Mouse (Mus musculus) lung, postnatal 4 days (tissue): ENCODE results near the gene Fam166a.

Source experiments
- DNase-seq, 2 experiments: peaks; one replicate each; pipeline ENCODE4 v3.0.0; 2021

The Fam166a gene

DNA sequence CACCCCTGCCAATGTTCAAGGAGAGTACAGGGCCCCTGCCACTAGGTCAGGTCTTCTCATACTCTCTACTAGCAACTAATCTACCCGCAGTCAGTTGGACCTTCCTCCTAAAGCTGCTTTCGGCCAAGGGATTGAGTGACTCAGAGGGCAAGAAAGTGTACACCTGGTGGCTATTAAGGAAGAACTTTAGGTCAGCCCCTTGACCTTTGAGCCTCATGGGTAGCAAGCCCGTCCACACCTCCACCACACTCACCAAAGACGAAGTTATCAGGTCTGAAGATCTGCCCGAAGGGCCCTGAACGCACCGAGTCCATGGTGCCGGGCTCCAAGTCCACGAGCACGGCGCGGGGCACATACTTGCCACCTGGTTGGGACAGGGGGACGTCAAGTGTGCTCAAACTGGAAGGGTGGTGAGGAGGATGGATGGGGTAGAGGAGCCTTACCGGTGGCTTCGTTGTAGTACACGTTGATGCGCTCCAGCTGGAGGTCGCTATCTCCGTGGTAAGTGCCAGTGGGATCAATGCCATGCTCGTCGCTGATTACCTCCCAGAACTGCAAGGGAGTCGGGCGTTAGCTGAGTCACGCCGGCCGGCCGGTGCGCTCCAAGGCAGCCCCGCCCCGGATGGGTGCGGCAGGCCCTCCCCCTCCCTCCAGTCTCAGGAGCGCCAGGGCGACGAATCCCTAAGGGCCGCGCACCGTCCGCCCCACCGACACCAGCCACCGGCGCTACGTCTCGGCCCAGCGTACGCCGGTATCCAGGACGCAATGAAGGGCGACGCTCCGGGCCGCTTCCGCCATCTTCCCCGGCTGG is 5.3 kb downstream of the Fam166a start:
- peak; percentile 86 to 91 for DNase-seq

DNA sequence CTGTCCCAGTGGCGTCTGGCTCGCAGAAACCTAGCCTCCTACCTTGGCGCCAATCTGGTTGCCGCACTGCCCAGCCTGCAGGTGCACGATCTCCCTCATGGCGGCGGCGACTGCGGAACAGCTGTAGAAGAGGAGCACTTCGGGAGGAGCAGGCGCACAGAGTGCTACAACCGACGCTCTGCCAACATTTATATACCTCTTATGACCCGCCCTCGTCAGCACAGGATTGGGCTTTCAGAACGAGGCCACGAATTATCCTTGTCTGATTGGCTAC is 5.9 kb downstream of the Fam166a start, which contains the start of gene Tubb4b:
Gene Tubb4b, minus strand, starts transcription at position 211 of the 274 bp plus-strand sequence.
- no peak for DNase-seq

DNA sequence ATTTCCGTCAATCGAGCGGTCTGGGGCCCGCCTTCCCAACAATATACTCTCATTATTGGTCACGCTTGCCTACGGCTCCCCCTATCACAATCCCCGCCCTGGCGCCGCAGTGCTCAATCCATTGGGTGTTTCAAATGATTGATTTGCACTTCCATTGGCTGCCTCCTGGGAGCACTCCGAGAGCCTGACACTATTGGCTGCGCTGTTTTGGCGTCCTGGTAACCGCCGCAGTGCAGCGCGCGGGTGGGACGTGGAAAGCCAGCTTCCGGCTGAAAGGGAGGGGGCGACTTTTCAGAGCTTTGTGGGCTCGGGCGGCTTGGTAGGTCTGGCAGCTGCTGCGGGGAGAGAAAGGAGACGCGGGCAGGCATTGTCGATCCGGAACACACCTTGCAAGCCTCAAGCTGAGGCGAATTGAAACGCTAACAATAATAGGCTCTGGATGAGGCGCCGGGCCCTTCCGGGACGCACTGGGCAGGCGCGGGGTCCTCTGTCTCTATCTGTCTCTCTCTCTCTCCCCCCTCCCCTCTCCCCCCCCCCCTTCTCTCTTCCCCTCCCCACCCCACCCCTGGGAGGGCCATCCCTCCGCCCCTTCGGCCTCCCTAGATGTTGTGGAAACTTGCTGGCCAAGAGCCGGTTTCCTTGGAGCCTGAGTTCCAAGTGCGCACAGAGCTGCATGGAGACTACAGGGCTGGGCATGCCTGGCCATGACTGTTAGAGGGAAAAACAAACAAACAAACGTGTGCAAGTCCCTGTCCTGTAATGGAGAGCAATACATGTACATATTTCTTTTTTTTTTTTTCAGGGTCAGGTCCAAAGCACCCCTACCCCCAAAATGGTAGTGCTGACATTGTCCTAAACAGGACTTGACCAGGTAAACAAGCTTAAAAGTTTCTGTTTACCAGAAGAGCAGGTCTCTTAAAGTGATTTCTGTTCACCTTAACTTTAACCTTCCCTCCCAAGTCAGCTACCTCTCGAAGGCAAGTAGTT is 6.5 kb downstream of the Fam166a start:
- peak; percentile 98 to 100 for DNase-seq

DNA sequence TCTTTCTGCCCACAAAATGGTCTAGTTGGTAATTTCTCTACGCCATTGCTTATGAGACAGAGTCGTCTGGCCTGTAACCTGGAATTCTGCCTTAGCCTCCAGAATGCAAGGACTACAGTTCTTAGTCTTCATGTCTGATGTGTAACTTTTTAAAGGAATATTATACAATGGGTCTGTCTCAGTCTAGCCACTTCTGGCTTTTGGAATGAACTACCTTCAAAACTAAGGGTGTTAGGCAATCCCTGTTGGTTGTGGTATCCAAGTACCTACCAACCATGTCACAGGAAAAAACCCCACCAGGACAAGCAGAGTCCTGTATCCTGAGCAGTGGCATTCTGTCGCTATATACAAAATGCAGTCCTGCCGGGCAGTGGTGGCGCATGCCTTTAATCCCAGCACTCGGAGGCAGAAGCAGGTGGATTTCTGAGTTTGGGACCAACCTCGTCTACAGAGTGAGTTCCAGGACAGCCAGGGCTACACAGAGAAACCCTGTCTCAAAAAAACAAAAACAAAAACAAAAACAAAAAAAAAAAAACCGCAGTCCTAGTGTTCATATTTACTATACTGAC is 7.3 kb downstream of the Fam166a start:
- DNase-seq, result no peak

DNA sequence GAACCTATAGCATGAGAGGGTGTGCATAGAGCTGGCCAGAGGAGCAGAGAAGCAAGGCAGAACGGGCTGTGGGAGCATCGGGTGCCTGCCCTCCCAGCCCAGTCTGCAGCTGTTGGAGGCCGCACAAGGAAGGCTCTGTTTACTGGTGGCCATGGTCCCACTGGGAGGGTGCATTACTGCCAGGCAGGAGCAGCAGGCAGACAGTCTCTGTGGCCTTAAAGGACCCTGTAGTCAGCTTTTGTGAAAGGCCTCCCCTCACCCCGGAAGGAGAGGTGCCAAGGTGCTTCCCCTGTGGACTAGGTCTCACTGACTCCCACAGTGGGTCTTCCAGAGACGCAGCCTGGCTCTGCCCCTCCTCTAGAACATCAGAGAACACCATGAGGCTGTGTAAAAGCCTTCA is 8.3 kb downstream of the Fam166a start:
- no peak for DNase-seq

DNA sequence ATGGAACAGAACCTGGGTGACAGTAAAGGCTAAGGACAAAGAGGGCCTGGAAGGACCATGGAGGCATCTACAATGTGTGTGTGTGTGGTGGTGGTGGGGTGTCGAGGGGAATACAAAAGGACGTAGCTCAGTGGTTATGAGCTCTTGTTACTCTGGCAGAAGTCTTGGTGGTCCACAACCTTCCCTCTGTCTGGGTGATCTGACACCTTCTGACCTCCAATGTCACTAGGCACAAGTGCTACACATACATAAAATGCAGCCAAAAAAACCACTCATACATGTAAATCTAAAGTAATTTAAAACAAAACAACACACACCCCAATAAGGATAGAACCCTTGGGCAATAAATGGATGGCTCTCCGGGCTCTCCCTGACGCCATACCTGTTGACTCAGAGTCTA is 8.9 kb downstream of the Fam166a start:
- no peak for DNase-seq

DNA sequence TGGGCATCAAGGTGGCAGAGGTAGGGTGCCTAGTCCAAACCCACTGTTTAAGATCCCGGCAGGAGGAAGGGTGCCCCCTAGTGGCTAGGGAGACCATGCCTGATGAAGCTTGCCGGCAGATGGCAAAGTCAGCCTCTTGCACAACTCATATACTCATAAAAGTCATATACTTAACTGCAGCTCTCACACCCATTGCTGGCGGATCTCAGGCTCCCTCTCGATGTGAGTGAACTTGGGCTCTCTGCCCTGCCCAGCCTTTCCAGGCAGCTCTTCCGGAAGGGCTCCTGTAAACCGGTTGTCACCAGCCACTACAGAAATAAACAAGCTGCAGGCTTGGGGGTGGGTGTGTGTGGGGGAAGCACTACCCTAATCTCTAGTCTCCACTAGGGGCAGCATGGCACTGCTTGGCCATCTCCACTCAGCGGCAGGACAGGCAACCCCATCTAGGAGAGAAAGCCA is 9.9 kb downstream of the Fam166a start:
- peak; percentile 93 to 96 for DNase-seq

DNA sequence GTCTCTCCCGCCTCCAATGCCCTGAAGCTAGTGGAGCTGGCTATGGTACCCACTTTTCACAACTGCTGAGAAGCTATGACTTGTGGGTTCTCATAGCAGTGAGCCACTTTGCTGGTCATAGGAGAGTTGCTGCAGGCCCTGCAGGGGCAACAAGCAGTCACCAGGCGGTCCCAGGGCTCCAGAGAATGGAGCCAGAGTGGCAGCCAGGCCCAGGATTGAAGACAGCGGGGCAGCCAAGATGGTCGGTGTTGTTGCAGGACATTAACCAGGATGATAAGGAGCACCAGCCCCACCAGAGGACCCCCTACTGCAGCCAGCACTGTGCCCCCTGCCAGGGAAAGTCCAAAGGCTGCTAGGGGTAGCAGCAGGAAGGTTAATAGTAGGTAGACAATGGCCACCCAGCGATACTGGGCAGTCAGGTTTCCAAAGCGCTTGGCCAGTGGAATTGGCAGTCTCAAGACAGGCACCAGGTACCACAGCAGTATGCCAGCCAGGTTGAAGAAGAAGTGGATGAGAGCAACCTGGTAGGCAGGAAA is 10.5 kb downstream of the Fam166a start:
- DNase-seq, result no peak

DNA sequence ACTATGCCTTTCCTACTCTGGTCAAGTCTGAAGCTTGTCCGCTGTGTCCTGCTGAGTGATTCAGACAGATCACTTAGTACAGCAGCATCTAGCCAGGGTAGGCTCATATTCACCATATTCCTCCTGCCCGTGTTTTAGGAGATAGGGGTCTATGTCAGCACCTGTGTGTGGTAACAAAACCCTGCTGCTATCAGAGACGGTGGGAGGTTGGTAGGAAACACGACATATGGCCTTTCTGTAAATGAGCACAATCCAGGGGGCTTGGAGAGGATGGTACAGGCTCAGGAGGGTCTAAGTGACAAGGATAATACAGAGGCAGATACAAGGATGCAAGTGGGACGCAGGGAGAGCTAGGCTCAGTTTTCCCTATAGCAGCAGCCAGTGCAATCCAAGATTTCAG is 11.0 kb downstream of the Fam166a start:
- no peak for DNase-seq

DNA sequence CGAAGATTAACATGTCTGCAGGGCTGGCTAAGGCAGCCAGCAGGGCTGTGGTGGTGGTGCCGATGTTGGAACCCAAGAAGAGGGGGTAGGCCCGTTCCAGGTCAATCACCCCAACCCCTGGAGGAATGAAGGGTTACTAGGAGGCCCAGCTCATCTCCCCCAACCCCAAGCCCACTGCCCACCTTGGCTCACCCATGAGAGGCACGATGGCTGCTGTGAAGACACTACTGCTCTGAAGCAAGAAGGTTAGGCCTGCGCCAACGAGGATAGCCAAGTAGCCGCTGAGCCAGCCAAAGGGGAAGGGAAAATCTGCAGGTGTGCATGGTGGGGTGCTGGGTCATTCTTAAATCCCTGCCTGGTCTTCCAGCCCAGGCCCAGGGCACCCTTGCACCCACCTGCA is 12.0 kb downstream of the Fam166a start:
- no peak for DNase-seq

DNA sequence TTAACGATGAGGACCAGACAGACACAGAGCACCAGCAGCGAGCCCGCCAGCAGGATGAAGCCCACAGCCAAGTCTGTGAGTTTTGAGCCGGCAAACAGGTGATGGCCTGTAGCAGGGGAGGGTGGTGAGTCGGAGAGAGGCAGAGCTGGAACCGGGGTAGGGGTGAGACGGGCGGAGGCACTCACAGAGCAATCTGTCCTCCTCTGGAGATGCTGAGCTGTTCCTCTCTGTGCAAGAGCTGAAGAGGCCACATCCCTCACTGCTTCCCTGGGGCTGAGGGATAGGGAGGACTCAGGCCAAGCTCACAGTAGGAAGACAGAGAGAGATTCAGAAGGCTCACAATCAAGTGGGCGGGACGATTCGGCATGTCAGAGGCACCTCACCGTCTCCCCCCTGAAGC is 12.5 kb downstream of the Fam166a start:
- DNase-seq, result no peak

DNA sequence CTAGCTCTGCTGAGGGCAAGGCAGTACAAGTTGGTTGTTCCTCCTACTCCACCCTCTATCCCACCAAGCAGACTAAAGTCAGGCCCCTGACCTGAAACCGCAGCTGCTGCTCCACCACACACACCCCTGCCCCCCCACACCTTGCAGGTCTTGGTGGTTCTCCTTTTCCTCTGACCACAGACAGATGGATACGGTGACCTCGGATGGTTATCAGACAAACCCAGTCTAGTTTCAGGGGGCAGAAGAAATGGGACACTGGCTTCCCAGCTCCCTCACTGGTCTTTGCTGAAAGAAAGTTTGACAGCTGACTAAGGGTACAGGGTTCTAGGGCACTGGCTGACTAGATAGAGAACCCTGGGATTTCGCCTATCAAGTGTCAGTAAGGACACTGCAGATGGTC is 14.9 kb downstream of the Fam166a start:
- DNase-seq, result no peak

DNA sequence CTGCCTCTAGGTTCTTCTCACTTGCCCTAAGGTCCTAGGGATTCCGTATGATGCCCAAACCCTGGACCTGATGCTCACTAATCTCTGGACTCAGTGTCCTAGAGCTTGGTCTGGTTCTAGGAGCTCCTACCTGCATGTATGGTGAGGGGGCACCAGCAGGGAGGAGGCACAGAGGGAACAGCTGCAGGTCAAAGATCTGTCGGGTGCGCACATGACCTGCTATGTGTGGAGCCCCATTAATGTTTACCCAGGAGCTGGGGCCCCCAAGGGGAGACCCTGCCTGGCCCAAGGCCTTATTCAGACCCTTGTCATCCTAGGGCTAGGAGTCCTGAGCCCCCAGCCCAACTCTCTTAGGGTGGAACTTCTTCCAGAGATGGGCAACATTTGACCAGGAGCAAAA is 15.5 kb downstream of the Fam166a start, which contains the start of gene Slc34a3:
Gene Slc34a3, minus strand, starts transcription at position 315 of the 400 bp plus-strand sequence.
- no peak for DNase-seq

DNA sequence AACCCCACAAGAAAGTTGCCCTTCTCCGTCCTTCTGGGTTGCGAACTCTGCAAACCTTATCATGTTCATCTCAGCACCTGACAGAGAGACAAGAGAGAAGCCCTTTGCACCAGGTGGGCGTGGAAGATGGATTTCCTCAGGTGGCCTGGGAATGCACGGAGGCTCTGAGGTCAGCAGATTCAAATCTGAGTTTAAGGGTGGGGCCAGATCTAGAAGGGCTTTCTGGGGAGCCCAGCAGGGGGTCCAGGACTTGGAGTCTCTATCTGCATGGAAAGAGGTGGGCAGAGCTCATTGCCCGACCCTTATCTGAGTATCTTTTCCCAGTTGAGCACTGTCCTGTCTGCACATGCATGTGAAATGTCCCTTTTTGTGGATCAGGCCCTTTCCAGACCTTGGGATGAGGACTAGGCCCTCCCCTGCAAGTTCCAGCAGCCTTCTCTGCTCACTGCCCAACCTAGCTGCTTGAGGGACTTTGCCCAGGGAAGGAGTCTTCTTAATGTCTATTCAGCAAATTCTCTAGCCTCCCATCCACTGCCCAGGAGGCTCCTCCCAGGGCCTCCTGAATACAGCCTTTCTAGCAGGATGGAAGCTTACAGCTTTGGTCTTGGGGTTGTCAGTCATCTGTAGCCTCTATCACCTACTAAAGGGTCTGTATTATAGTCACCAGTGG is 16.1 kb downstream of the Fam166a start:
- DNase-seq, result no peak

DNA sequence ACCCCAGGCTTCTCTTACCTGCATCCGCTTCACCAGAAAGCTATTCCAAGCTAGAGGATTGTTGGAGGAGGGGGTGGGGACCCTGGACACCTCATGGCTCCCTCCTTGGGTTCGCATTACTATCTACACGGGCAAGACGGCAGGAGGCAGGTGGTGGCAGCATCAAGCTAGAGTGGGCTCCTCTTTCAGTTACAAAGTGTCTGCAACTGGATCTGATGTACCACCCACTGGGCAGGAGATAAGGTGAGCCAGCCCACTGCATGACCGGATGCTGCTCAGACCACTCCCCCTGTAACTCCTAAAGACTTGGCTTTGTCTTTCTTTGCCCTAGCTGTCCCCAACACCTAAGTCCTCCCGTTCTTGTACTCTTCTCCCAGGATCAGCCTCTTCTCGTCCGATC is 18.1 kb downstream of the Fam166a start, which contains the start of gene Rnf224:
Gene Rnf224, minus strand, starts transcription at position 174 of the 400 bp plus-strand sequence.
- DNase-seq, result no peak

DNA sequence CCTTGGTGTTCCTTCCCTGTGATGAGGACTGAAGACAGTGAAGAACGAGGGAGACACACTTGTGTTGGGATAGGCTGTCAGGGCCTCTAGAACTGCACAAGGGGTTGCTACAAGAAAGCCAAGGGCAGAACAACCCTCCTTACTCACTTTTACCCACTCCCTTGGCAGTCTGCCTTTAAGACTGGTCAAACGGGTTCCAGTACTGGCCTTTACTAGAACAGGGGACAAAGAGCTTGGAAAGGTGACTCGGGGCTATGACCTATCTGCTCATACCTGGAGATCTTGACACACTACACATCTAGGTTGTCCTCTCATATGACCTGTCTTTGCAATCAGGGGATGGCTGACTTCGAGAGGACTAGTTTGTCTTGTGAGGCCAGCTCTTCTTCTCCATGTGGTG is 19.0 kb downstream of the Fam166a start:
- DNase-seq, result peak in 1 of 2 experiments; percentile 64

DNA sequence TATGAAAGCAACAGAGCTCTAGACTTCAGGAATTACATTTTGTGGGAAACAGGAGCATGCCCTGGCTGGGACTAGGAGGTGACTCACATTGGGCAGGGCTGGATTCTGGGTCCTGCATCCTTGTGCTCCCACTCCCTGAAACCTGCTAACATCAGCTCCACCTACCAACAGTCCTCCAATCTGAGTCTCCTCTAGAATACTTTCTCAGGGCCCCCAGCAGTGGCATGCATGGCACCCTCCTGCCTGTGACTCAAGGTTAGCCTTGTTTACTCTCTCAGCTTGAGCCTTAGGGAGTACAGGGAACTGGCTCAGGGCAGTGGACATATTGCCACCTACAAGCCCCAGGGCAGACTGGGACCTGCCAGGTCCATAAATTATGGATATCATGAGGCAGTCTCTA is 19.6 kb downstream of the Fam166a start:
- DNase-seq, result no peak

DNA sequence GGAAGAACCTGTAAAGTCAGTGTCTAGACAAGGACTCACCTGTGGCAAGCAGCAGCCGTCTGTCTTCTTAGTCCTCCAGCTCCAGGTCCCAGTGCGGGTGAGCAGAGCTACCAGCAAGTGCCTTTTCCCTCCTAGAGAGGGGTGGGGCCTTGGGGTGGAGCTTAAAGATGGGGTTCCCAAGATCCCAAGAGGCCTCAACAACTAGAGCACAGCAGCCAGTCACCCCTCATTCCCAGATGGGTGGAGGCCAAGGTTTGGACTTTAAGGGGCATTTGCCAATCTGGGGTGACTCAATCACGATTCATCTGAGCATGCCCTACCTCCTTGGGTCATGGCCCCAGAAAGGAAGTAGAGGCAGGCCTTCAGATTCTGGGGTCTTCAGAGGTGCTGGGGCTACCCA is 21.2 kb downstream of the Fam166a start:
- DNase-seq, result no peak

DNA sequence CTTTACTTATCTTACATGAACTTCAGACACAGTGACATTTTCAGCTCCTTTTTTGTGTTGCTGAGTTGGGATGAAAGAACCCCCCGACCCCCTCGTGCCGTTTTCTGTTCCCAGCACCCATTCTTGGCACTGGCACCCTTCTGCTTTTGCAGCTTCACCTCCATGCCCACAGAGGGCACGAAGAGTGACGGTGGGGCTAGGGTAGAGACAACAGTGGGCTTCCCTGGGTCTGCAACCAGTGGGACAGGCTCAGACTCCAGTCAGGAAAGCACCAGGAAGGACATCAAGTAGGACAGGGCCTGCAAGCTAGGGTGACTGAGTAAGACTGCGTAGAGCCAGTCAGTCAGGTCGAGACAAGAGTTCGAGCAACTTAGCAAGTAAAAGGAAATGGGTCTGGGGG is 21.8 kb downstream of the Fam166a start:
- no peak for DNase-seq

DNA sequence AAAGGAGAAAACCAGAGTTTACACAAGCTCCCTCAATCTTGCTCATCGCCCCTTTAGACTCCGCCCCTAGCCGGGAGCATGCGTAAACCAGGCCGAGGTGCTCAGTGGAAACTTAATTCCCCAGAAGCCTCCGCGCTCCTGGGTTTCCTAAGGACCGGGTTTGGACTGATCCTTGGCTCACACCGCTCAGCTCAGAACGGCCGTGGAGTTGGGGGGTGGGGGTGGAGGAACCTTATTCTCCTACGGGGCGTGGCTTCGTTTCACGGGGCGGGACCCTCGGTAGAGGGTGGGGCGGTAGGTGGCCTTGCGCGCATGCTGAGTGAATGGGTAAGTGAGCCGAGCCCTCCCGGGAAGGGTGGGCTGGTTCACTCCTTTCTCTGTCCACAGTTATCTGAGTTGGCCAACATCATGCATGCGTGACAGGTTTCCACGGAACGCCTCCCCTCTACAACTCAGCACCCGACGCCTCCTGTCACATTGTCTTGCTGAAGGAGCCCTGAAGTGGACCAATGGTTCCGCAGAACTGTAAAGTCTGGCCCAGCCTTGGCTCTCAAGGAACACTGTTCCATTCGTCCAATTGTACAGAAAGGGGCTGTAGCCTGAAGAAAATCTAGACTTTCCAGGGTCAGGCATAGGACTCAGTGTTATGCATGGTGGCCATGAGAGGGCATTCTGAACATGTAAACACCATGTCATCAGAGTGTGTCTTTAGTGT is 22.3 kb downstream of the Fam166a start:
- DNase-seq, result peak; percentile 77 to 85

DNA sequence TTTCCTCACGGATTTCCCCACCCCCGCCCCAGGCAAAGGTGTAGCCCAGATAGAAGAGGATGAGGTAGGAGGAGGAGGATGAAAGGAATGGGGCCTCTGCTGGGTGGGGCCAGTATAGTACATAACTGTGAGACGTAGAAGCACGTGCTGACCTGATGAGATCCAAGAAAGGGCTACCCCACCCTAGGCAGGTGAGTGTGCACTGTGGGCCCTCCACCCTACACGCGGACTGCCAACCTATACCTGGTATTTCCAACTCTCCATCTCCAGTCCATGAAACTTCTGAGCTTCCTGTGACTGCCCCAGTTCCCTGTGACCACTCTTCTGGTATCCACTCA is 22.9 kb downstream of the Fam166a start:
- DNase-seq, result no peak

DNA sequence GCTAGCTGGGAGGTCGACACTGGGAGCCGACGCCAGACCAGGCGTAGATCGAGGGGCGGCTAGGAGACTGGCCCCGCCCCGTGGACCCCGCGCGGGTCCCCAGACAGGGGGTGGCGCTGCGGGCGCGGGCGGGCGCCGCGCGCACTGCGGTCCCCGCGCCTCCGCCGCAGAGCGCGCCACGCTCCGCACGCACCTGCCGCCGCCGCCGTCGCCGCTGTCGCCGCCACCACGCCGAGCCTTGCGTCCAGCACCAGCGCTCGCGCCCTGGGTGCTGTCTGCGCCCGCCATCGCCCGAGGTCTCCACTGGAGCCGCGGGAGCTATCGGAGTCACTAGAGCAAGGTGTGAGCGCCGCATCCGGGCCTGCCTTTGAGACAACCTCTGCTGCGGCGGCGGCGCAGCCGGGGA is 23.6 kb downstream of the Fam166a start, which contains the start of the genes Rnf208 and Cysrt1:
Gene Rnf208, plus strand, starts transcription at position 155 of the 406 bp plus-strand sequence.
Gene Cysrt1, minus strand, starts transcription at position 352 of the 406 bp plus-strand sequence.
- DNase-seq, result no peak
